Mouse (Mus musculus): ENCODE measurements at regions not wholly inside any gene's neighbourhood (a gene's known extent, or its start where the extent isn't known, plus 50 kb on each side); places are given as distances from the start of the nearest gene placed in this dataset.

DNA sequence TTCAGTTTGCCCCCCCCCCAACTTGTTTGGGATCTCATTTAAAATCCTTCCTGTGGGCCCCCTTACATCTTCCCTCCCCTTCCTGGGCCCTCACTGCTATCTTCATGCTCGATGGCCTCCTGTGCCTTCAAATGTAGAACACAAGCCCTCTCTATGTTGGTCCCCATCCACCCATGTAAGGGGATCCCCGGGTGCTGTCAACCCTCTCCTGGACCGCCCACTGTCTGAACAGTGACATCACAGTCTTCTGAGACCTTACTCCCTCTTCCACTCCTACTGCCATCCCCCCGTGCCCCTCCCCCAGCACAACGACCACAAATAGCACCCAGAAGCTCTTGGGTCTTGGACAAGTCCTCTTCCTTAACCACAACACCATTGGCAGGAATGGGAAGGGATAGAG, 56.6 kb upstream of the Twist2 start:
- no peaks in the 10 kb centered on the region for H3K36me3 ChIP-seq (ENCODE audit: control insufficient read depth, insufficient read depth, low read length)
- no peaks in the 10 kb centered on the region for H3K9me3 ChIP-seq (ENCODE audit: control insufficient read depth, low read length)
- no peak overlapping the region for H3K9ac ChIP-seq (ENCODE audit: low read depth, low read length)
- H3K4me1 ChIP-seq (ENCODE audit: control insufficient read depth, insufficient read depth, low read length), result no peaks in the 10 kb centered on the region
- no peak overlapping the region for H3K27ac ChIP-seq (replicated peaks; ENCODE audit: low read depth, low read length)
- no peak overlapping the region for H3K4me3 ChIP-seq (ENCODE audit: low read depth, low read length)
- H3K27me3 ChIP-seq (replicated peaks; ENCODE audit: control insufficient read depth, insufficient read depth, low read length), result no peaks in the 10 kb centered on the region
- no peak for ATAC-seq (ENCODE audit: low read depth)
- no peak overlapping the region for H3K4me2 ChIP-seq (ENCODE audit: low read depth, low read length)
- WGBS, result 78% methylated on average over 5 of the region's 5 CpGs
- DNase-seq (ENCODE audit: low spot score), result no peak

DNA sequence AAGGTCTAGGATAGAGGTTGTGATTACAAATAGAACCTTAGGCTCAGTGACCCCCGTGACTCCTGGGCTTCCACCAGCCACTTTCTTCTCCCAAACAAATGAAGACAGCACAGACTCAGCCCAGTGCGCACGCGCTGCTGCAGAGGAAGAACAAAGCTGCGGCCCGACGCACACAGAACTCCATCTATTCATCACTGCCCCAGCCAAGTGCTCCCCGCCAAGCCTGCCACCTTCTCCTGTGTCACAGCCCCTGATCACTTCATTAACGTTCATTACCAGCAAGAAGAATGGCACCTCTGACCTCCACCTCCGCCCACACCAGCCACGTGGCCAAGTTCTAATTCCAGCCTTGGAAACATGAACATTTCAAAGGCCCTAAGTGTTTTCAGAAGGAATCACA, 53.7 kb upstream of the Twist2 start:
- no peak for DNase-seq (ENCODE audit: low spot score)
- Histone ChIP-seq H3K36me3 (ENCODE audit: control insufficient read depth, insufficient read depth, low read length) (no peaks in the 10 kb centered on the region), H3K27me3 (replicated peaks; ENCODE audit: control insufficient read depth, insufficient read depth, low read length) (no peaks in the 10 kb centered on the region), H3K9me3 (ENCODE audit: control insufficient read depth, low read length) (no peaks in the 10 kb centered on the region), H3K4me3 (ENCODE audit: low read depth, low read length) (no peak overlapping the region), H3K27ac (replicated peaks; ENCODE audit: low read depth, low read length) (no peak overlapping the region), H3K9ac (ENCODE audit: low read depth, low read length) (no peak overlapping the region), H3K4me2 (ENCODE audit: low read depth, low read length) (no peak overlapping the region), H3K4me1 (ENCODE audit: control insufficient read depth, insufficient read depth, low read length) (no peaks in the 10 kb centered on the region)
- ATAC-seq (ENCODE audit: low read depth), result no peak
- WGBS, result 50% methylated on average over 8 of the region's 11 CpGs
